Mouse (Mus musculus) brown adipose tissue, adult 24 weeks (tissue): ENCODE results near the gene Nudt6. TPM values are rescaled to one million over a fixed set of nuclear protein-coding genes. Genes with fewer than 3 reads are reported as not detected.
A peak's percentile ranks its signal among the peaks of the same experiment; 100 is the strongest.

ENCODE experiments used
- H3K27ac ChIP-seq: fragments of 200-500 bp; replicated peaks from 2 replicates; pipeline ENCODE4 v1.5.1; 2012; ENCODE audit warnings: low read depth, mild to moderate bottlenecking, low read length
- H3K4me1 ChIP-seq: fragments of 200-500 bp; 2 replicates; pipeline ENCODE4 v1.6.1; 2012; ENCODE audit warnings: low read length, mixed read lengths; ENCODE audit not compliant: control insufficient read depth, insufficient read depth, insufficient read length
- H3K4me3 ChIP-seq: fragments of 200-500 bp; 2 replicates; pipeline ENCODE4 v1.5.1; 2012; ENCODE audit warnings: low read depth, mild to moderate bottlenecking, low read length, moderate library complexity; ENCODE audit not compliant: insufficient read depth
- polyA plus RNA-seq: library from polyadenylated mRNA; stranded (reverse); fragments of >200 nt; gene quantifications from 2 replicates; pipeline ENCODE4 v1.2.4, GENCODE M21; 2012; ENCODE audit not compliant: missing spikeins, insufficient read depth, insufficient read length

Gene Nudt6
- 34.1 and 34.6 TPM in 2 replicates for polyA plus RNA-seq

DNA sequence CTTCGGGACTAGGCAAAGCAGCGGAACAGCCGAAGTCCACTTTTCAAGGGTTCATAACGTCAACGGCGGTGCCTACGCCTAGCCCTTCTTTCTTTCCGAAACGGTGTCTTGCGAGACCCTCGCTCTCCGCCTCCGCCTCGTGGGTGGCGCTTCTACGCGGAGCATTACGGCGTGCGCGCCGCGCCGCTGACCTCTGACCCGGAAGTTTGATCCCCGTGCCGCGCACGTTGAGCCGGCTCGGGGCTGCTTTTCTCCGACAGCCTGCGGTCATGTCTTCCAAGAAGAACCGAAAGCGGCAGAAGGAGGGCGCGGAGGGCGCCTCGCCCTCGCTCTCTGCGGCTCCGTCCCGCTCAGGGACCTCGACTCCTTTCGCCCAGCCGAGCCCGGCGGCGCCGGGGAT, at the start of gene Nudt6:
Nudt6 (minus strand) TSS at position 140 of the 400 bp plus-strand sequence.
- H3K27ac ChIP-seq, result peak within 1 kb of the TSS; percentile 82
- peak within 1 kb of the TSS; percentile 95 for H3K4me3 ChIP-seq
- H3K4me1 ChIP-seq, result peaks cover 2% of the 10 kb centered on the region; the same call in 1 of the 2 replicates

DNA sequence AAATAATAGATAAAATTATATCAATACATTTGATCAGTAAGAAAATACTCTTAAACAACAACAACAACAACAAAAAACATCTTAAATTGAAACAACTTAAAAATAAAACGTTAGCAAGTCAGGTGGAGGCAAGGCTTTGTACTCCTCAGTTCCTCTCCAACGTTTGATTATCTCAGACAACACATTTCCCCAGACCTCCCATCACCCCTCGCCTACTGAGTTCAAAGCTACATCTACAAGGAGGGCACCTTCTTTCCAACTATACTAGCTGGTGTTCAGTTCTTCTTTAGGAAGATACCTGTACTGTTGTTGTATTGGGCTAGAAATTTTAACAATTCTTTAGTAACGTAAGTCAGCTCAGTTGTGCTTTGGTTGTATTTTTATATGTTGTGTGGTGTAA, 49.3 kb upstream of the Nudt6 start:
- Histone ChIP-seq H3K4me1 (no peaks in the 10 kb centered on the region), H3K4me3 (no peak overlapping the region), H3K27ac (no peak overlapping the region)

DNA sequence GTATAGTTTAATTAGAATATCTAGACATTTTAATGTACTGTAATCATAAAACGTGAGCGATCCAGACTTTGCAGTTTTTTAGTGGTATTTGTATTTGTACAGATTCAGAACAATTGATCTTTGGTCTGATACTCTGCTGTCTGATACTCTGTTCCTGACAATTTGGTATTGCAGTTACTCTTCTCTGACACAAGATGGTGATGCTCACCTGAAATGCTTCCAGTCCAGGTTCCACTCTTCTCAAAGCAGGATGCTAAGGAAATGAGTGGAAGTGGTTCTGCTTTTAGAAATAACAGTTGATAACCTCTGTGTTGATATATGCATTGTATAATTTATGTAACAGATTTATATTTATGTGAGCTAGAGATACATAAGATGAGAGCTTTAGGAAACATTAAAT, 48.2 kb upstream of the Nudt6 start:
- no peak overlapping the region for H3K27ac ChIP-seq
- H3K4me3 ChIP-seq, result no peak overlapping the region
- H3K4me1 ChIP-seq, result no peaks in the 10 kb centered on the region

DNA sequence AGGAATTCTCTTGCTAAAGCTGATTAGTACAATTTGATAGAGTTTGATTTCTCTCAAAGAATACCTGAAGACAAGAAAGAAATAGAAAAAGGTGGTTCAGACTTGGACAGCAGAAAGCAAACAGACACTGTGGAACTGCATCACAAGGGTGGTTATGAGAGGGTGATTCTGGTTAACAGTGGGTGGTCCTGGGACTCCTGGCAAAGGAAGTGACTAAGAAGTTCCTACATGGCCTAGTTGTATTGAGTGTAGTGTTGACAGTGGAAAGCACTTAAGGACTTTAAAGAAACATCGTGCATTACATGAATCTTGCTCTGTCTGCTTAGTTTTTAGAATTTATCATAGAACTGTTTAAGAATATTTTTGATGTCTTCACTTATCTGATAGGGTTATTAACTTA, 36.0 kb upstream of the Nudt6 start:
- H3K4me1 ChIP-seq, result no peaks in the 10 kb centered on the region
- no peak overlapping the region for H3K4me3 ChIP-seq
- no peak overlapping the region for H3K27ac ChIP-seq

DNA sequence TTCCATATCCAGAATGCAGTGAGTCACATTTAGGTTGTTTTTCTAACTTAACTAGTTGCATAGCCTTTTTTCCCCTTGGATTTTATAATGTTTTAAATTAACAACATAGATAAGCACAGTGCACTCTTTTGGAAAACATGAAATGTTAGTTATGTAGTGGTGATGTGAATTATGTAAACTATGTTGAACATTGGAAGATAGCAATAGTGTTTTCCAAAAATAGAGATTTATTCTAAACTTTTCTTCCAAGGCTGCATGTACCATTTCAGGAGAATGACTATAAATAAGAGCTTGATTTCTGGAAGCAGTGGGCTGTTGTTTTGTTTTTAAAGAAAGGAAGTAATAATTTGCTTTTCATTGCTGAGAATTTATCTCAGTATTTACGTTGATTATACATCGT, 23.4 kb upstream of the Nudt6 start:
- H3K4me3 ChIP-seq, result no peak overlapping the region
- H3K4me1 ChIP-seq, result no peaks in the 10 kb centered on the region
- H3K27ac ChIP-seq, result no peak overlapping the region

DNA sequence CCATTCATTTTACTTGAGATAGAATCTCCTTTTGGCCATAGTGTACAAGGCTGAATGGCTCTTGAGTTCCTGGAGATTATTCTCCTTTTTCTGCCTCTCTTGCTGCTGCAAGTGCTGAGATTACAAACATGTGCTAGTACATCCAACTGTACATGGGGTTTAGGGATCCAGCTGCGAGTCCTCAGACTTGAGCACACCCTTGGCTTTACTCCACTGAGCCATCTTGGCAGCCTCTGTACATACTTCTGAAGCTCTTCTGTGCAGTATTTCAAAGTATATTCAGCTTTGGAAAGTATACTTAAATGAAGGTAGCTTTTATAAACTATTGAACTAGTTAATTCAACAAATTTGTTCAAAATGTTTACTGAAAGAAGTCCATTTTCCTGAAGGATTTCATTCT, 19.8 kb upstream of the Nudt6 start:
- Histone ChIP-seq H3K4me1 (no peaks in the 10 kb centered on the region), H3K4me3 (no peak overlapping the region), H3K27ac (no peak overlapping the region)

DNA sequence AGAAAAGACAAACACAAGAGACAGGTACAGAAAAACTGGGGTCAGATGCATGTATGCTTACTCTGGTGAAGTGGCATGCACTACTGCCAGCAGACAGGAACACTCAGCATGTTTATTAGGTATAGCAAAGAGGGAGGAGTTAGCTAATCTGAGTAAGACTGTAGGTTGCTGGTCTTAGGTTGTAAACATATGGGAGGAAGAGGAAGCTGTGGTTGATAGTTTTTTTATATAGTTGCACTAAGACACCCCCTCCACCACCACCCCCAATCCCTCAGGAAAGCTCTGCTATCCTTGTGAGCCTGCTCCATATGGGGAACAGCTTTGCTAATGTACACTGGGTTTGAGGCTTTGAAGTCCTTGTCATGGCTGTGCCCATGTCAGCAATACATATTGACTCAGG, 10.3 kb upstream of the Nudt6 start:
- Histone ChIP-seq H3K27ac (no peak overlapping the region), H3K4me3 (no peak overlapping the region), H3K4me1 (no peaks in the 10 kb centered on the region)

DNA sequence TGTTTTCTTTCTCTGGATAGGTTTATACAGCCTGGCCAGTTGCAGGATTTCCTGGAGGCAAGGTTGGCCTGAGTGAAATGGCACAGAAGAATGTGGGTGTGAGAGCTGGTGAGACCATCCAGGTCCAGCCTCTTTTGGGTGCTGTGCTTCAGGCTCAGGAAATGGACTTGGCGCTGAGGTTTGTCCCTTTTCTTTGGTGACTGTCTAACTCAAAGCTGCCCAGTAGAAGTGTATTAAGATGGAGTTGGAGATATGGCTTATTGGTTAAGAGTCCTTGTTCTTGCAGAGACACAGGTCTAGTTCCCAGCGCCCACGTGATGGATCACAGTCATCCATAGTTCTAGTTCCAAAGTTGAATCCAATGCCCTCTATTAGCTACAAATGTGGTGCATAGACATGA, 6.1 kb upstream of the Nudt6 start:
- Histone ChIP-seq H3K4me1 (peaks cover 2% of the 10 kb centered on the region; the same call in 1 of the 2 replicates), H3K4me3 (no peak overlapping the region), H3K27ac (no peak overlapping the region)

DNA sequence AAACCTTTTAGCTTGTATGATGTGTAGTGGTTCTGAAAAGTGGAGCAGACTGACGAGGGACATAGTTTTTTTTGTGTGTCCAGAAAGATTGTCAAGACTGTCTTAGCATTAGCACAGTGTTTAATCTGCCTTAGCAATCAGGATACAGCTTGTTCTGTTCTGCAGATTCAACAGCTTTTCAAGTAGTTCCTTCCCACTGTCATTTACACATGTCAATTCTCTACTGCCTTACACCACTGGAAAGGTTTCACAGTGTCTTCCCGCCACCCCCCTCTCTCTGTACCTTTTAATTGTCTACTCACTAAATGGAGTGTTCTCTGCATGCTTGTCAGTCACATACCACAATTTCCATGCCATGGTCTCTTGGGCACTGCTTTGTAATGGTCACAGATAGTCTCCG, 1.2 kb upstream of the Nudt6 start:
- Histone ChIP-seq H3K27ac (no peak overlapping the region), H3K4me1 (peaks cover 2% of the 10 kb centered on the region; the same call in 1 of the 2 replicates), H3K4me3 (peak overlapping the region; percentile 95)

DNA sequence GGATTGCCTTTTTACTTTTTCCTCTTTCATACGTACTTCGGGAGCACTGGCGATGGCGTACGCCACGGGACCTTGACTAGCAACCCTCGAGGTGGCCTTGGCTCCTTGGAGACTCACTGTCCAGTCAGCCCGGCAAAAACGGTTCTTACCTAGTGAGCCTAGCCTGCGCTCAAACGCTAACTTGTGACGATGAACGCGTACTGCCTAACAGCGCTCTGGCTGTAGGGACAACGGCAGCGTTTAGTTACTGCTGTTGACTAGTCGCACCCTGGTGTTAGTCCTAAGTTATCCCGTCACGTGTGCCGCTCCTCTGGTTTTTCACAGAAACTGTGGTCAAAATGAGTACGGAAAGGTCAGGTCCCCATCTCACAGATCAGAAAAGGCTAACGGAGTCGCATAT, 630 bp upstream of the Nudt6 start:
- peak overlapping the region; percentile 69 for H3K27ac ChIP-seq

DNA sequence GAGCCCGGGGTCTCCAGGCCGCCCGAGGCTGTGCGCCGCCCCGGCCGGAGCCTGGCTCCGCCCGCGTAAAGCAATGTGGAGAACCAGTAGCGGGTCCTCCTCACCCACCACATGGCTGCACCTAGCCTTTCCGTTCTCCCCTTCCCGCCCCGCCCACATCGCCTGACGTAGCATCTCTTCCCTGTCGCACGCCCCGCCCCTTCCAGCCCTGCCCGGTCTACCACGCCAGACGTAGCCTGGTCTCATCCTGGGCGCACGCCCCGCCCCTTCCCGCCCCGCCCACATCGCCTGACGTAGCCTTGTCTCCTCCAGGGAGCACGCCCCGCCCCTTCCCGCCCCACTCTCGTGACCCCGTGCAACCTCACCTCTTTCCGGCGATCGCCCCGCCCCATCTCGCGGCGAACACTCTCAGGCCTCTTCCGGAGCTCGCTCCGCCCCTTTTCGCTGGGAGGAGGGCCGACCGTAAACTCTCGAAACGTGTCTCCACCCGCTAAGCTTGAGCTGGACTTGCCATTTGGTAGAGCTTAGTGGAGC, 486 bp downstream of the Nudt6 start, which contains the start of gene Spata5:
Spata5 (plus strand) TSS at position 439 of the 534 bp plus-strand sequence.
- peak within 1 kb of the TSS; percentile 95 for H3K4me3 ChIP-seq
- peak within 1 kb of the TSS; percentile 82 for H3K27ac ChIP-seq
- H3K4me1 ChIP-seq, result peaks cover 2% of the 10 kb centered on the region; the same call in 1 of the 2 replicates

More for the DNA sequence above, 630 bp upstream of the Nudt6 start:
- H3K4me3 ChIP-seq, result peak overlapping the region; percentile 95
- H3K4me1 ChIP-seq, result peaks cover 2% of the 10 kb centered on the region; the same call in 1 of the 2 replicates

DNA sequence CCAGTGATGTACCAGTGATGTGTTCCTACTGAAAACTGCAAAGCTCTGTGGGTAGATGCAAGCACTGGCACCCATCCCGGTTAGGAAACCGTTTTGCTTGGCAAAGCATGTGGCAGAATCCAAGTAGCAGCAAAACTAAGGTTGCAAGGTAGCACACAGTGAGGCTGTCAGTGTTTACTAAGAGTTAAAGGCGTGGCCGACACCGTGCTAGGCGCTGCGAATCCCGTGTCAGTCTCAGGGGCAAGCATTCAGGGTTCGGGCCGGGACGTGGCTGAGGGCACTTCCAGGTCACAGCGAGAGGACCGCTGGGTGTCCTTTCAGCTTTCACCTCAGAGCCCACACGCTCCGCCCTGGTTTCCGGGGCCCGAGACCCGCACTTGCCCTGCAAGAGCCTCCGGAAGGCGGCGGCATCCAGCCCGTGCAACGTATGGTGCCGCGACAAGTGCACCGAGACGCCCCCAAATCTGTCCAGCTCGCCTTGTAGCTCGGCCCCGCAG, 1.0 kb downstream of the Nudt6 start:
- Histone ChIP-seq H3K4me1 (peaks cover 2% of the 10 kb centered on the region; the same call in 1 of the 2 replicates), H3K27ac (peak overlapping the region; percentile 77), H3K4me3 (peak overlapping the region; percentile 74)

DNA sequence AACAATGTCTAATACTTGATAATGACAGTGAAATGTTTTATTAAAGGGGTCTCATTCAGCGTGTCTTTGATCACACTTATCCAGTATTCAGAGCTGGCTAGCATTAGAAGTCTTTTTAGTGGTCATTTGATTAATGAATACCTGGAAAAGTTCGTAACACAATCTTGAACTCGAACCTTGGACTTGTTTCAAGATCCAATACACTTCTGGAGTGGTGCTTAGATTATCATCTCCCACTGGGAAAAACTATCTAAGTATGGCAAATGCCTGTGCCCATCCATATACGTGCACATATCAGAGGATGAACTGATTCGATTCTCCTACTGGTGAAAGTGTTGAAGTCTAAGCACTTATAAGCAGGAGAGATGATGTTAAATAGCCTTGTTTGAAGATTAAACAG, 1.7 kb downstream of the Nudt6 start:
- Histone ChIP-seq H3K27ac (no peak overlapping the region), H3K4me3 (peak overlapping the region; percentile 74; the same call in 1 of the 2 replicates)

DNA sequence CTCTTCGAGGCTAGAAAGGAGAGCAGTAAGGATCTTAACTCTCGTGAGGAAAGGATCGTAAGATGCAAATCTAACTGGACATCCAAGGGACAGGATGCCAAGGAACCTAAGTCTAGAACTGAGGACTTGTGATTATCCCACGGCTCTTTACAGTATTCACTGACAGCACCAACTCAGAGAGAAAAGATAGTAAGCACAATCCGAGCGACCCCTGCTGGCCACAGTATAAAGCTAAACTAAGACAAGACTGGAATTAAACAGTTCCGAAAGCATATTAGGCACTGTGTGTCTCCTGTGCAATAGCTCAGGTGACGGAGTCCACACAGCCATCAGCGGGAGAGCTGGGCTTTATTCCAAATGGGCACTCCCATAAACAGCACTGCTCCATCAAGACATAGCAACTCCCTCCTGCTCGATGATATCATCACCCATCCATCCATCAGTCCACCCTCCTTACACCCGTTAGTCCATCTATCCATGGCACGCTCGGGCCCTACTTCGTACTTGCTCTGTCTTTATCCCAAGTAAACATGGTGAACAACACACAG, 5.5 kb downstream of the Nudt6 start:
- Histone ChIP-seq H3K4me3 (no peak overlapping the region), H3K4me1 (no peaks in the 10 kb centered on the region; the same call in 1 of the 2 replicates), H3K27ac (no peak overlapping the region)

More for the DNA sequence above, 1.7 kb downstream of the Nudt6 start:
- peaks cover 2% of the 10 kb centered on the region; the same call in 1 of the 2 replicates for H3K4me1 ChIP-seq

DNA sequence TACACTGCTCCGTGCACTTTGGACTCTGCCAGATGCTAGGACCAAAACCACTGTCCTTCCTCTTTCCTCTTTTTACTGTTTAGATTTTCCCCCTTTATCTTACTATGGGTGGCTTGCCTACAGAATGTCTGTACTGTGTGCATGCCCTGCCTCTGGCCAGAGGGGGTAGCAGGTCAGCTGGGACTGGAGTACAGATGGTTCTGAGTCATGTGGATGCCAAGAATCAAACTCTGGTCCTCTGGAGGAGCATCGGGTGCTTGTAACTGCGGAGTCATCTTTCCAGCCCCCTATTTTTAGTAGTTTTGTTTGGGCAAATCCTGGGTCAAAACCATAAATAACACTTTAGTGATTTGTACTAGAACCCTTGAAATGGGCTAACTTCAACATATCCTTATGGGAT, 6.6 kb downstream of the Nudt6 start:
- Histone ChIP-seq H3K4me1 (no peaks in the 10 kb centered on the region; the same call in 1 of the 2 replicates), H3K27ac (no peak overlapping the region), H3K4me3 (no peak overlapping the region)

DNA sequence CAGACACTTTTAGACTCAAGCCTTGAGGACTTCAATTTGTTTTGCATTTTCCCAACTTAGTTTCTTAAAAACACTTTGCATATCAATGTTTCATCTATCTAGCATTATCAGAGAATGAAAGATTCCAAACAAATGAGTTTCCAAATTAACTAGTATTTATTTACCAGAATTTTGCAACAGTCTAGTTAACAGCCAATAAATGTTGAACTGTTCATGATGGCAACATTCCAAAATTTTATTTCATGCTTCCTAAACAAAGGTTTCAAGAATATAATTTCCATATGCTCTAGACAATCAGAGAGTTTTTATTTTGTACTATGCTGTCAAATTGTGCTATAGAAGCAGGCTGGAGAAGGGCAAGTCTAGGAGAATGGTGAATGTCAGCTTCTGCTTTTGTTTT, 12.4 kb downstream of the Nudt6 start:
- Histone ChIP-seq H3K27ac (no peak overlapping the region), H3K4me1 (no peaks in the 10 kb centered on the region), H3K4me3 (no peak overlapping the region)
